Mouse (Mus musculus) forebrain, embryonic 16.5 days (tissue): ENCODE data around the gene Lck. TPM values are rescaled to one million over a fixed set of nuclear protein-coding genes. Genes with fewer than 3 reads are reported as not detected.

Experiments
- ATAC-seq: fragments of 200-750 bp; cut with Nextera tagmentation; 2 replicates; pipeline ENCODE4 v1.8.0; 2017; ENCODE audit warnings: mild to moderate bottlenecking, moderate library complexity
- H3K27ac ChIP-seq: fragments of 300-500 bp; sonication (generic); 2 replicates; pipeline ENCODE4 v1.5.1; 2014; ENCODE audit warnings: low read length, control low read depth
- H3K27me3 ChIP-seq: fragments of 300-500 bp; sonication (generic); replicated peaks from 2 replicates; pipeline ENCODE4 v1.6.1; 2014; ENCODE audit warnings: low read length; ENCODE audit not compliant: control insufficient read depth, insufficient read depth
- H3K36me3 ChIP-seq: fragments of 300-500 bp; sonication (generic); 2 replicates; pipeline ENCODE4 v1.6.1; 2014; ENCODE audit not compliant: control insufficient read depth, insufficient read depth
- H3K4me1 ChIP-seq: fragments of 300-500 bp; sonication (generic); replicated peaks from 2 replicates; pipeline ENCODE4 v1.6.1; 2014; ENCODE audit warnings: low read length; ENCODE audit not compliant: control insufficient read depth, insufficient read depth
- H3K4me2 ChIP-seq: fragments of 300-500 bp; sonication (generic); 2 replicates; pipeline ENCODE4 v1.6.1; 2014; ENCODE audit warnings: mild to moderate bottlenecking, low read length, control low read depth
- H3K4me3 ChIP-seq: fragments of 300-500 bp; sonication (generic); replicated peaks from 2 replicates; pipeline ENCODE4 v1.5.1; 2014; ENCODE audit warnings: mild to moderate bottlenecking, low read length, control low read depth
- H3K9ac ChIP-seq: fragments of 300-500 bp; sonication (generic); replicated peaks from 2 replicates; pipeline ENCODE4 v1.6.1; 2014; ENCODE audit warnings: low read depth, low read length, control low read depth
- H3K9me3 ChIP-seq: fragments of 300-500 bp; sonication (generic); 2 replicates; pipeline ENCODE4 v1.6.1; 2016; ENCODE audit warnings: low read length; ENCODE audit not compliant: control insufficient read depth
- WGBS: fragments of 180-500 bp; shearing (Covaris S2); extraction: QIAGEN DNeasy Blood & Tissue Kit; methylation state at CpG from one replicate; pipeline ENCODE4 v1.1.7; 2014; 5-methylcytosine and 5-hydroxymethylcytosine counted together
- polyA plus RNA-seq: library from polyadenylated mRNA; unstranded; fragments of >200 nt; fragmentation: Nextera tagmentation; extraction: Ambion mirVana; gene quantifications from 2 replicates; pipeline ENCODE4 v1.2.1, GENCODE M21; 2015

Lck gene
- polyA plus RNA-seq, 1 experiment from 2014 or later = 11.1 TPM

DNA sequence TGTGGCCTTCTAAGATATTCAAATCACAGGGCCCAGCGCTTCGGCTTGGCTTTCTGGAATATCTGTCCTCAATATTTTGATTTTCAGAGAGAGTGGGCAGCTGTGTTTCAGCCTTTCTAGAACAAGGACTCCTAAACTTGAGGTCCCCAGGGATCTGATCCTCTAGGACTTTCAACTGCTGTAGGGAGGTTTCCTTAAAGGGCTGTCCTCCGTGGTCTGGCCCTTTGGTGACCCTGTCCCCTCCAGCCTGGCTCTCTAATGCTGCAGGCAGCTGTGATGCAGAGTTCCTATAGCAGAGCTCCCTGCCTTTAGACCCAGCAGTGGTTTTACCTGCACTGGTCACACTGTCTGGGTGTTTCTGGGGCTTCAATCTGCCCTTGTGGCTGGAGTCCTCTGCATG, 43.2 kb upstream of the Lck start:
- 96% methylated on average over 3 of the region's 3 CpGs for WGBS
- no peak overlapping the region for H3K4me2 ChIP-seq
- H3K27me3 ChIP-seq = no peaks in the 10 kb centered on the region
- H3K36me3 ChIP-seq = no peaks in the 10 kb centered on the region
- no peak for ATAC-seq
- H3K4me1 ChIP-seq = peaks cover 23% of the 10 kb centered on the region
- H3K27ac ChIP-seq = no peak overlapping the region
- H3K4me3 ChIP-seq = no peak overlapping the region
- no peak overlapping the region for H3K9ac ChIP-seq
- H3K9me3 ChIP-seq = no peaks in the 10 kb centered on the region

DNA sequence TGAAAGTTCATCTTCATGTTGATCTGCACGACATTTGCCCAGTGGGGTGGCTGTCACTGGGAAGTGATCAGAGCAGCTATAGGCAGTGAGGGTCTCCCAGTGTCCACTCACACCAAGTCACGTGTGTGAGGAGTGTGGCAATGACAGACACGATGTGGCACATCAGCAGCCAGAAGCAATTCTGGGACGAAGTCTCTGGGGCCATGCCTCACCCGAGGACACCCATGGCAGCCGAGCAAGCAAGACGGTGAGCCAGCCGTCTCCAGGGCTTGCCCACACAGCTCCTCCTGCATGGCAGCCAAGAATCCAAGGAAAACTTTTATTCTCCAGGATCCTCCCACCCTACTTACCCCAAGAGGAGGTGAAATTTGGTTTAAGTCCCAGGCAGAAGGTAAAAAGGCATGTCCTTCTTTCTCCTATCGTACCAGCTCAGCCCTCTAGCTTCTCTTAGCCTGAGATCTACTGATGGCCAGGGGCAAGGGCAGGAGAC, 42.4 kb upstream of the Lck start:
- Histone ChIP-seq H3K4me1 (peaks cover 21% of the 10 kb centered on the region), H3K9me3 (no peaks in the 10 kb centered on the region), H3K27me3 (no peaks in the 10 kb centered on the region), H3K9ac (no peak overlapping the region), H3K4me2 (no peak overlapping the region), H3K27ac (no peak overlapping the region), H3K4me3 (no peak overlapping the region), H3K36me3 (no peaks in the 10 kb centered on the region)
- ATAC-seq = no peak
- 90% methylated on average over 9 of the region's 9 CpGs for WGBS

DNA sequence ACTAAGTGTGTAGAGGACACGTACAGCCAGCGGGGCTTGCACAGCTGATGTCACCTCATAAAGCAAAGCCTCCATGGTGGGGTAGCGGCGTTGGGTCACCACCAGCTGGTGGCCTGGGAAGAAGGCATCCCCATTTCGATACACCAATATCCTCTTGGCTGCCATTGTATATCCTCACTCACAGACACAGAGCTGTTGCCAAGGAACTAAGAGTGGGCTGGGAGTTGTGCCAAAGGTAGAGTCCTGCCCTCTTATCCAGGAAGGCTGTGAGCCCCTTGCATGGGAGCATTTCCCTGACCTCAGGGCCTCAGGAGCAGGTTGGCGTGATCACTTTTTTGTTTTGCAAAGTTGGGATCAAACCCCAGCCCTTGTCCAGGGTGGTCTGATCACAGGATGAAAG, 40.7 kb upstream of the Lck start, which contains the start of gene Dcdc2b:
Gene Dcdc2b (minus strand): TSS at position 165 of the 400 bp plus-strand sequence.
- Histone ChIP-seq H3K4me3 (no peak within 1 kb of the TSS), H3K4me1 (peaks cover 18% of the 10 kb centered on the region), H3K36me3 (no peaks in the 10 kb centered on the region), H3K4me2 (no peak within 1 kb of the TSS), H3K27ac (no peak within 1 kb of the TSS), H3K9ac (no peak within 1 kb of the TSS), H3K9me3 (no peaks in the 10 kb centered on the region), H3K27me3 (no peaks in the 10 kb centered on the region)
- WGBS = 74% methylated on average over 6 of the region's 6 CpGs
- ATAC-seq = no peak

DNA sequence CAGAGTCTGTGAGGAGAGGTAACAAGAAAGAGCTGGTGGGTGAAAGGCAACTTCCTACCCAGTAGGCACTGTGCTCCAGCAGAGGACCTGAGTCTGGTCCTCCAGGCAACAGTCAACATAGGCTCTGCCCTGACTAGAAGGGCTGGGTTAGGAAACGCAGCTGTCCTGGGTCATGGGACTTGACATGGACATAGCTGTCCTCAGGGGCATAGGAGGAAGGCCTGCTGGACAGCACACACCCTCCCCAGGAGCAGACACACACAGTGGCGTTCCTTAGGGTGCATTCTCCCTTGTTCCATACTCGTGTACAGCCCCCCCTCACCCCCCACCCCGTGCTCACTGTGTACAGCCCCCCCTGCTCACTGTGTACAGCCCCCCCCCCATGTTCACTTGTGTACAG, 37.0 kb upstream of the Lck start:
- H3K9ac ChIP-seq = no peak overlapping the region
- H3K27me3 ChIP-seq = no peaks in the 10 kb centered on the region
- H3K4me1 ChIP-seq = peaks cover 5% of the 10 kb centered on the region
- 55% methylated on average over 4 of the region's 4 CpGs for WGBS
- H3K9me3 ChIP-seq = no peaks in the 10 kb centered on the region
- H3K27ac ChIP-seq = no peak overlapping the region
- no peak overlapping the region for H3K4me3 ChIP-seq
- no peak overlapping the region for H3K4me2 ChIP-seq
- ATAC-seq = no peak
- peaks cover 15% of the 10 kb centered on the region for H3K36me3 ChIP-seq

DNA sequence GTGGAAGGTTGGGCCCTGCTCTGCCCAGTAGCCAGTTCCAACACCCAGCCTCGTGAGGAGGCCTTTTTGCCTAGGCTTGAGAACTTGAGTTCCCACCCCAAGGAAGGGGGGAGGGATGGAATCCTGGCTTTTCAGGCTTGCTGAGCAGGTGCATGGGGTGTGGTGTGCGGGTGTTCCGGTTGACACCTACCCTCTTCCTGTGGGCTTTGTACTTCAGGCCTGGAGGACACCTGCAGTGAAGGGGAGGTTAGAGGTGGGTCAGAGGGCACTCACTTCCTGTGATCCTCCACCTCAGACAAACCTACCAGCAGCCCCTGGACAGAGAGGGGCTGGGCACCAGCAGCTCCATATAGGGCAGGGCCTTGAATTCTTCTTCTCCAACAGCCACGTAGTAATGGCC, 36.6 kb upstream of the Lck start:
- Histone ChIP-seq H3K9me3 (no peaks in the 10 kb centered on the region), H3K4me1 (peaks cover 5% of the 10 kb centered on the region), H3K27me3 (no peaks in the 10 kb centered on the region), H3K27ac (no peak overlapping the region), H3K9ac (no peak overlapping the region), H3K4me3 (no peak overlapping the region), H3K36me3 (peaks cover 15% of the 10 kb centered on the region), H3K4me2 (no peak overlapping the region)
- ATAC-seq = no peak
- WGBS = 77% methylated on average over 4 of the region's 4 CpGs

DNA sequence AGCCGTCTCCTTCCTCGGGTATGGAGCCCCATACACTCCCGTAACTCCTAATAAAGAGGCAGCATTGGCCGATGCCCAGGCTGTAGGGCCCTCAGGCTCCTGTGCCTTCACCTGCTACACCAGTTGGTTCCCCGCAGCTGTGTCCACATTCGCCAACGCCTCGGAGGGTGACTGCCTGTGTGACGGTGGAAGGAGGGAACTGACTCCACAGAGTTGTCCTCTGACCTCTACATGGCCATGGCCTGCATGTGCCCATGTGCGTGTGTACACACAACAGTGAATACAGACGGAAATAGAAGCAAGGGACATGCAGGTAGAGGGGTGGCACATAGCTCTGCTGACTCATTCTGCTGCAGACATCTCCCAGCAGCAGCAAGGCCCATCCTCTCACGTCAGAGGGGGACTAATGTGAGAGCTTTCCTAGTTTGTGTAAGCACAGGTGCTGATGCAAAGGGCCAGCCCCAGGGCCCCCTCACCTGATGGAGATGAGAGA, 35.7 kb upstream of the Lck start:
- 89% methylated on average over 12 of the region's 12 CpGs for WGBS
- Histone ChIP-seq H3K4me1 (peaks cover 4% of the 10 kb centered on the region), H3K9me3 (no peaks in the 10 kb centered on the region), H3K4me2 (no peak overlapping the region), H3K9ac (no peak overlapping the region), H3K4me3 (no peak overlapping the region), H3K27me3 (no peaks in the 10 kb centered on the region), H3K36me3 (peaks cover 15% of the 10 kb centered on the region), H3K27ac (no peak overlapping the region)
- ATAC-seq = no peak

DNA sequence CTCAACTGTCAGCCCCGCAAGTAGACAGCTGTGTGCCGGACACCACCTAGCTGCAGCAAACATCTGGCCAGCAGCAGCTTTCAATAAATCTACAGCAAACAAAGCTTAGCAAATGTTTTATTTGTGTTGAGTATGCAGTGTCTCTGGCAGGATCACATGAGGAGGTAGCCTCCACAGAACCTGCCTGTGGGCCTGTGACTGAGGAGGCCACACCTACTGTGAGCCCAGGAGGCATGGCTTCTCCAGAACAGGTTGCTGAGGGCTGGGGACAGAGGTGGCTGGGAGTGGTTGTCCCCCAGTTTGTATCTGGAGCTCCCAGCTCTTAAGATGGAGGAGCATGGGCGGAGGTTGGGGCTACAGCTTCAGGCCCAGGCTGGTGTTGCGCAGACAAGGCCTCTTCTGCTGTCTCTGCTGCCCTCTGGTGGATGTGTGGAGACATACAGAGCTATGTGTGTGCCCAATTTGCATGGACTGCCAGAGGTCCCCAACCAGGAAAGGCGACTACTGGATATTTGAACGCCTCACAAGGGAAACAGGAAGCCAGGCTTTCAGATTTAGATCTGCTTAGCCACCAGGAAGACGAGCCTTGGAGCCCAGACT, 35.1 kb upstream of the Lck start:
- Histone ChIP-seq H3K4me3 (no peak overlapping the region), H3K9ac (peak overlapping the region; percentile 49), H3K27me3 (no peaks in the 10 kb centered on the region), H3K36me3 (peaks cover 19% of the 10 kb centered on the region), H3K4me2 (no peak overlapping the region), H3K9me3 (no peaks in the 10 kb centered on the region), H3K27ac (no peak overlapping the region), H3K4me1 (no peaks in the 10 kb centered on the region)
- 37% methylated on average over 7 of the region's 7 CpGs for WGBS
- peak; percentile 89 for ATAC-seq

DNA sequence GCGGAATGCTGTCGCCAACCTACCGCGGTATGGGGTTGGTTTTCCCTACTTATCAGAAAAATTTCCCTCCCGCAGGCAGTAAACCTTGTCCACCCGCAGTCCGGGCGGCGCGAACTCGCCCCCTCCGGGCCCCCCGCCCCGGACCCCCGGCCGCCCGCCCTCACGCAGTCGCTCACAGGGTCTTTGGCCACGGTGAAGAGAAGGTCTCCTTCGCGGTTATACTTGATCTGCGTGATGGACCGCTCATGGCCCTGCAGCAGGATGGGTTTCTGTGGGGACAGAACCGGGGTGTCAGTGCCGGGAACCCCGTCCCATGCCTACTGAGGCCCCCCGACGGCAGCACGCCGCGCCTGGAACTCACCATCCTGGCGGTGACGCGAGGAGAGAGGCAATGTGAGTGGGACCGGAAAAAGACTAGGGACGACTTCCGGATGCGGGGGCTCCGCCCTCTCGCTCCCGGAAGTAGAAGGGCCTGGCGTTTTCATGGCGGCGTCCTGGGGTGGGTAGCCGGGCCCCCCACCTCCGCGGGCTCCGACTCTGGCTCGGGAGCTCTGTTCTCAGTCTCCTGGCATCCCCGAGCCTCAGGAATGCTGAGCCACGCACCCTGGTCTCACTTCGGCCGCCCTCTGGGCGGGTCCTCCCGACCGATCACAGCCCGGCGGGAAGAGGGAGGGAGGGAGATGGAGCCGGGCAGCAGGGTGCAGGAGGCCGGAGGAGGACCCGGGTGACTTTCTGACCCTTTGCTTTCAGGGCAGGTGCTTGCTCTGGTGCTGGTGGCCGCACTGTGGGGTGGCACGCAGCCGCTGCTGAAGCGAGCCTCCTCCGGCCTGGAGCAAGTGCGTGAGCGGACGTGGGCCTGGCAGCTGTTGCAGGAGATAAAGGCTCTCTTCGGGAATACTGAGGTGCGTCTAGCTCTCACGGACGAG, 27.1 kb upstream of the Lck start, which contains the start of the genes Eif3i and Tmem234:
Gene Eif3i (minus strand): TSS at position 416 of the 926 bp plus-strand sequence.
Gene Tmem234 (plus strand): TSS at position 436 of the 926 bp plus-strand sequence.
- Histone ChIP-seq H3K27me3 (no peaks in the 10 kb centered on the region), H3K4me2 (peak within 1 kb of the TSS; percentile 87), H3K9me3 (no peaks in the 10 kb centered on the region), H3K4me3 (peak within 1 kb of the TSS; percentile 73), H3K9ac (peak within 1 kb of the TSS; percentile 95), H3K27ac (peak within 1 kb of the TSS; percentile 70), H3K4me1 (peaks cover 26% of the 10 kb centered on the region), H3K36me3 (peaks cover 5% of the 10 kb centered on the region)
- WGBS = 0% methylated on average over 74 of the region's 74 CpGs
- peak; percentile 96 for ATAC-seq

DNA sequence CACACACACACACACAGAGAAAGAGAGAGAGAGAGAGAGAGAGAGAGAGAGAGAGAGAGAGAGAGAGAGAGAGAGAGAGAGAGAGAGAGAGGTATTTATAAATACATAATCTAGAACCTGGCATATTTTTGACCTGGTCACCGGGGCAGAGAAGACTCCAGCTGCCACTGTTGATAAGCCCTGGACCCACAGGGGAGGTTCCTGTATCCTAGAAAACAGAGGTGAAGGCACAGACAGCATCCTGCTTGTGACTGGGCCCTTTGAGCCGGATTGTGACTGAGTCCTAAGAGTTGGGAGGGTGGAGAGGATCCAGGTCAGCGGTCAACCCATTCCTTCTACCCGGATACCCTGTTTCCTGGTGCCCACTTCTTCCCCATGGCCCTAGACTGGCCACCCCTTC, 15.4 kb upstream of the Lck start:
- H3K4me2 ChIP-seq = no peak overlapping the region
- peaks cover 27% of the 10 kb centered on the region for H3K36me3 ChIP-seq
- no peaks in the 10 kb centered on the region for H3K27me3 ChIP-seq
- no peaks in the 10 kb centered on the region for H3K9me3 ChIP-seq
- no peak for ATAC-seq
- no peak overlapping the region for H3K9ac ChIP-seq
- peaks cover 7% of the 10 kb centered on the region for H3K4me1 ChIP-seq
- H3K4me3 ChIP-seq = no peak overlapping the region
- H3K27ac ChIP-seq = no peak overlapping the region
- WGBS = 82% methylated on average over 4 of the region's 4 CpGs
